Comparison of ENCODE assay signal across 8 mouse cellular contexts in genomic region chr9:41118065-41118464, GRCm38 (mm10). TPM values are rescaled to one million over a fixed set of nuclear protein-coding genes. Genes with fewer than 3 reads are reported as not detected.
DNase-seq lines count a peak whose midpoint lies in the region; ATAC-seq and TF ChIP-seq lines count a peak whose summit lies in the region.

No protein-coding gene starts in this region.

- TF ChIP-seq CTCF in lung, embryonic 14.5 days (IDR thresholded peaks at IDR 0.05; ENCODE audit: low read depth) = no peak

- intact Hi-C loops in gastrocnemius, postnatal 36 days (cut with DNase I) = no loop called here

- no peak overlapping the region for H3K27ac ChIP-seq in lung, embryonic 14.5 days (ENCODE audit: low read depth)

- peak; percentile 44; the same call in 1 of the 2 replicates for ATAC-seq in lung, embryonic 14.5 days (ENCODE audit: insufficient read depth)
- peak; percentile 79 for ATAC-seq in inflammation-experienced regulatory T-cells, adult 6 months

- no peaks in the 10 kb centered on the region for H3K36me3 ChIP-seq in lung, embryonic 14.5 days (ENCODE audit: insufficient read depth)

- no peak overlapping the region for H3K4me2 ChIP-seq in lung, embryonic 14.5 days

- no peaks in the 10 kb centered on the region for H3K9me3 ChIP-seq in lung, embryonic 14.5 days (ENCODE audit: low read depth, low read length)

- peak; percentile 19 for DNase-seq in embryo, embryonic 10 days (ENCODE audit: low spot score)
- DNase-seq in embryo, embryonic 9.5 days (ENCODE audit: extremely low spot score) = no peak
- no peak for DNase-seq in lung, embryonic 14.5 days
- DNase-seq in lung, postnatal 10 days = no peak
- peak; percentile 49 to 52 for DNase-seq in thymus, postnatal 10 days (ENCODE audit: low spot score in 2 of 2)
- no peak for DNase-seq in right cerebral cortex, postnatal 25 days
- no peak for DNase-seq in gastrocnemius, postnatal 36 days

- no peaks in the 10 kb centered on the region for H3K27me3 ChIP-seq in lung, embryonic 14.5 days (ENCODE audit: insufficient read depth, low read length)

- H3K4me3 ChIP-seq in lung, embryonic 14.5 days (ENCODE audit: low read depth, low read length) = no peak overlapping the region

- 38% methylated on average over 7 of the region's 7 CpGs for WGBS in lung, embryonic 14.5 days

- H3K9ac ChIP-seq in lung, embryonic 14.5 days = no peak overlapping the region

- peaks cover 4% of the 10 kb centered on the region; the same call in 1 of the 2 replicates for H3K4me1 ChIP-seq in lung, embryonic 14.5 days (ENCODE audit: insufficient read depth)

RNA-seq across cellular contexts. Expression of gene Ubash3b, which starts 43.4 kb away (rescaled TPM):
- polyA plus RNA-seq in lung, embryonic 14.5 days (2014; fragmentation: Nextera tagmentation; extraction: Ambion mirVana) = 6.2 and 8.0 TPM in 2 replicates
- polyA plus RNA-seq in inflammation-experienced regulatory T-cells, adult 6 months (2017; shearing (Covaris generic)) = 10 to 100 TPM; 18.8 to 20.6 (median 20.2) TPM
- under 1 TPM; 0.31 to 0.81 TPM for total RNA-seq in gastrocnemius, postnatal 36 days (2021)

Comparison
In these comparisons a context has a peak if more than half of its experiments do, and no peak if none do; other contexts are left out.
1. DNase-seq: peak in embryo, embryonic 10 days (single experiment) and thymus, postnatal 10 days (2 of 2); none in embryo, embryonic 9.5 days (single experiment), lung, embryonic 14.5 days (single experiment), lung, postnatal 10 days (single experiment), right cerebral cortex, postnatal 25 days (single experiment) and gastrocnemius, postnatal 36 days (0 of 2).